ENCODE assay signal across 24 mouse cellular contexts in the genomic region with DNA sequence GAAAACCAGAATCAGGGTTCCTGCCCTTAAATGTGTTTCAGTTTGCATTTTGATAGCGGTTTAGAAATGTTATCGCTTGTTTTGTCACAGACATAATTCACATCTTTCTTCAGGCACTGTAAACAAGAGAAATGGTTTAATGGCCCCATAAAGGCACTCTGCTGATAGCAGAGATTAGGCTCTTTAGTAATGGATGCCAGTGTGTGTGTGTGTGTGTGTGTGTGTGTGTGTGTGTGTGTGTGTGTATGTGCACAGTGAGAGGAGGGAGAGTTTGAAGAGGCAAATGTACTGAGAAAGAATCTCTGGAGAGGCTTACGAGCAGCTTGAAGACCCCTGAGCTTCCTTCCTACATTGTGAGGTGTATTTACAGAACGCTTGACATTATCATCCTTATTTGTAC. TPM values are rescaled to one million over a fixed set of nuclear protein-coding genes. Genes with fewer than 3 reads are reported as not detected.
A peak's percentile ranks its signal among the peaks of the same experiment; 100 is the strongest.
DNase-seq lines count a peak whose midpoint lies in the region; ATAC-seq and TF ChIP-seq lines count a peak whose summit lies in the region.
"Had no signal": no experiment of that assay in that cellular context is flagged by ENCODE, and none has a peak within 500 bp of the region (broad histone marks: within the 10 kb centered on the region; RNA-seq: fewer than 3 reads in every experiment).

No protein-coding gene starts in this region.

- DNase-seq in intestine, embryonic 14.5 days (ENCODE audit: low spot score), result no peak
- peak; percentile 10 for DNase-seq in kidney, postnatal 0 days (ENCODE audit: low spot score)
- DNase-seq in kidney, postnatal 10 days, result no peak
- no peak for DNase-seq in stomach, postnatal 0 days (ENCODE audit: low spot score)
- DNase-seq: adrenal gland, adult 8-10 months; adrenal gland, postnatal 14 days; adrenal gland, postnatal 36 days; B cell, adult 2 months; cerebellum, adult 11-12 months; cerebellum, adult 2 months; cerebellum, adult 9-10 months; cerebellum, postnatal 10 days; cerebellum, postnatal 25 days had no signal

- H3K9ac ChIP-seq in intestine, embryonic 14.5 days (ENCODE audit: low read length), result no peak overlapping the region
- H3K9ac ChIP-seq in intestine, postnatal 0 days (ENCODE audit: low read depth, low read length), result no peak overlapping the region
- no peak overlapping the region for H3K9ac ChIP-seq in kidney, postnatal 0 days (ENCODE audit: low read depth, low read length)
- no peak overlapping the region for H3K9ac ChIP-seq in stomach, embryonic 14.5 days (replicated peaks; ENCODE audit: low read depth, low read length)
- H3K9ac ChIP-seq in stomach, postnatal 0 days (ENCODE audit: low read length), result no peak overlapping the region
- H3K9ac ChIP-seq: embryonic facial prominence, embryonic 12.5 days; forebrain, embryonic 13.5 days; forebrain, embryonic 15.5 days had no signal

- WGBS in intestine, embryonic 14.5 days, result 31% methylated on average over 4 of the region's 4 CpGs
- 32% methylated on average over 4 of the region's 4 CpGs for WGBS in intestine, postnatal 0 days
- 63% methylated on average over 4 of the region's 4 CpGs for WGBS in kidney, postnatal 0 days
- WGBS in stomach, embryonic 14.5 days, result 33% methylated on average over 4 of the region's 4 CpGs
- WGBS in stomach, postnatal 0 days, result 32% methylated on average over 4 of the region's 4 CpGs

- H3K27me3 ChIP-seq in intestine, embryonic 14.5 days (replicated peaks; ENCODE audit: control insufficient read depth, insufficient read depth, low read length), result no peaks in the 10 kb centered on the region
- no peaks in the 10 kb centered on the region for H3K27me3 ChIP-seq in intestine, postnatal 0 days (replicated peaks; ENCODE audit: control insufficient read depth, insufficient read depth, low read length)
- no peaks in the 10 kb centered on the region for H3K27me3 ChIP-seq in kidney, postnatal 0 days (ENCODE audit: insufficient read depth, low read length)
- H3K27me3 ChIP-seq in stomach, embryonic 14.5 days (ENCODE audit: control insufficient read depth, insufficient read depth, low read length), result no peaks in the 10 kb centered on the region
- no peaks in the 10 kb centered on the region for H3K27me3 ChIP-seq in stomach, postnatal 0 days (ENCODE audit: control insufficient read depth, insufficient read depth, low read length)
- H3K27me3 ChIP-seq: CH12.LX; embryonic facial prominence, embryonic 12.5 days; forebrain, embryonic 13.5 days; forebrain, embryonic 15.5 days; Patski had no signal

- peak; percentile 55; the same call in 1 of the 2 replicates for ATAC-seq in intestine, embryonic 14.5 days (replicated peaks; ENCODE audit: low FRiP score, low TSS enrichment, low read depth)
- ATAC-seq in intestine, postnatal 0 days, result no peak
- ATAC-seq in kidney, postnatal 0 days (replicated peaks; ENCODE audit: low FRiP score, low read depth), result no peak
- ATAC-seq in stomach, embryonic 14.5 days (ENCODE audit: insufficient number of reproducible peaks, insufficient read depth, low FRiP score, low read depth), result peak; percentile 78
- no peak for ATAC-seq in stomach, postnatal 0 days (ENCODE audit: low FRiP score, low TSS enrichment)
- ATAC-seq: activated CD4-positive, CD25-positive, alpha-beta regulatory T cell, adult 4 months; CD4-positive, CD25-positive, alpha-beta regulatory T cell, adult 4 months; forebrain, embryonic 13.5 days; forebrain, embryonic 15.5 days; Patski had no signal

- H3K4me1 ChIP-seq in intestine, embryonic 14.5 days (replicated peaks; ENCODE audit: control insufficient read depth, insufficient read depth, low read length), result no peaks in the 10 kb centered on the region
- no peaks in the 10 kb centered on the region for H3K4me1 ChIP-seq in intestine, postnatal 0 days (replicated peaks; ENCODE audit: control insufficient read depth, insufficient read depth, low read length)
- H3K4me1 ChIP-seq in kidney, postnatal 0 days (replicated peaks; ENCODE audit: insufficient read depth, low read length), result no peaks in the 10 kb centered on the region
- no peaks in the 10 kb centered on the region for H3K4me1 ChIP-seq in stomach, embryonic 14.5 days (ENCODE audit: control insufficient read depth, insufficient read depth, low read length)
- no peaks in the 10 kb centered on the region for H3K4me1 ChIP-seq in stomach, postnatal 0 days (replicated peaks; ENCODE audit: control insufficient read depth, insufficient read depth)
- H3K4me1 ChIP-seq: embryonic facial prominence, embryonic 12.5 days had no signal

- H3K36me3 ChIP-seq in intestine, embryonic 14.5 days (ENCODE audit: control insufficient read depth, insufficient read depth, low read length), result no peaks in the 10 kb centered on the region
- H3K36me3 ChIP-seq in intestine, postnatal 0 days (ENCODE audit: control insufficient read depth, insufficient read depth), result no peaks in the 10 kb centered on the region
- no peaks in the 10 kb centered on the region for H3K36me3 ChIP-seq in kidney, postnatal 0 days (ENCODE audit: insufficient read depth, low read length)
- no peaks in the 10 kb centered on the region for H3K36me3 ChIP-seq in stomach, embryonic 14.5 days (ENCODE audit: control insufficient read depth, insufficient read depth, low read length)
- H3K36me3 ChIP-seq in stomach, postnatal 0 days (ENCODE audit: control insufficient read depth, insufficient read depth, low read length), result no peaks in the 10 kb centered on the region
- H3K36me3 ChIP-seq: embryonic facial prominence, embryonic 10.5 days; embryonic facial prominence, embryonic 12.5 days; forebrain, embryonic 15.5 days; G1E had no signal

- H3K9me3 ChIP-seq in intestine, embryonic 14.5 days (ENCODE audit: control insufficient read depth, low read length), result no peaks in the 10 kb centered on the region
- H3K9me3 ChIP-seq in intestine, postnatal 0 days (ENCODE audit: control insufficient read depth), result no peaks in the 10 kb centered on the region
- no peaks in the 10 kb centered on the region for H3K9me3 ChIP-seq in kidney, postnatal 0 days (replicated peaks; ENCODE audit: low read length)
- no peaks in the 10 kb centered on the region for H3K9me3 ChIP-seq in stomach, embryonic 14.5 days (ENCODE audit: control insufficient read depth, low read depth, low read length)
- H3K9me3 ChIP-seq in stomach, postnatal 0 days (ENCODE audit: control insufficient read depth, low read length), result no peaks in the 10 kb centered on the region
- H3K9me3 ChIP-seq: embryonic facial prominence, embryonic 10.5 days; embryonic facial prominence, embryonic 12.5 days; forebrain, embryonic 13.5 days; forebrain, embryonic 15.5 days had no signal

- no peak for TF ChIP-seq CTCF in intestine, postnatal 0 days (IDR thresholded peaks at IDR 0.05; ENCODE audit: low read depth)
- no peak for TF ChIP-seq CTCF in kidney, postnatal 0 days (IDR thresholded peaks at IDR 0.05; ENCODE audit: low read depth)
- no peak for TF ChIP-seq CTCF in stomach, postnatal 0 days (IDR thresholded peaks at IDR 0.05; ENCODE audit: low read depth)

- no peak overlapping the region for H3K4me2 ChIP-seq in intestine, embryonic 14.5 days (ENCODE audit: low read length)
- H3K4me2 ChIP-seq in intestine, postnatal 0 days (replicated peaks; ENCODE audit: low read depth), result no peak overlapping the region
- H3K4me2 ChIP-seq in kidney, postnatal 0 days (ENCODE audit: low read length), result no peak overlapping the region
- H3K4me2 ChIP-seq in stomach, embryonic 14.5 days (replicated peaks; ENCODE audit: low read depth, low read length), result no peak overlapping the region
- H3K4me2 ChIP-seq in stomach, postnatal 0 days (replicated peaks; ENCODE audit: low read depth), result no peak overlapping the region
- H3K4me2 ChIP-seq: embryonic facial prominence, embryonic 12.5 days; forebrain, embryonic 13.5 days; forebrain, embryonic 15.5 days had no signal

- no peak overlapping the region for H3K27ac ChIP-seq in intestine, embryonic 14.5 days (ENCODE audit: low read depth)
- no peak overlapping the region for H3K27ac ChIP-seq in intestine, postnatal 0 days (ENCODE audit: low read depth, low read length)
- no peak overlapping the region for H3K27ac ChIP-seq in kidney, postnatal 0 days
- H3K27ac ChIP-seq in stomach, embryonic 14.5 days (ENCODE audit: low read length), result no peak overlapping the region
- no peak overlapping the region for H3K27ac ChIP-seq in stomach, postnatal 0 days (replicated peaks)
- H3K27ac ChIP-seq: embryonic facial prominence, embryonic 10.5 days; embryonic facial prominence, embryonic 12.5 days; forebrain, embryonic 13.5 days; forebrain, embryonic 15.5 days had no signal

- no peak for TF ChIP-seq EP300 in stomach, postnatal 0 days (optimal IDR thresholded peaks at IDR 0.05)

- no peak overlapping the region for H3K4me3 ChIP-seq in intestine, embryonic 14.5 days (ENCODE audit: low read depth, low read length)
- no peak overlapping the region for H3K4me3 ChIP-seq in intestine, postnatal 0 days (ENCODE audit: low read depth, low read length)
- no peak overlapping the region for H3K4me3 ChIP-seq in kidney, postnatal 0 days (replicated peaks; ENCODE audit: low read depth, low read length)
- no peak overlapping the region for H3K4me3 ChIP-seq in stomach, embryonic 14.5 days (ENCODE audit: low read depth, low read length)
- no peak overlapping the region for H3K4me3 ChIP-seq in stomach, postnatal 0 days (ENCODE audit: low read depth, low read length)
- H3K4me3 ChIP-seq: embryonic facial prominence, embryonic 10.5 days; embryonic facial prominence, embryonic 12.5 days; forebrain, embryonic 13.5 days; forebrain, embryonic 15.5 days had no signal

RNA-seq across cellular contexts. Expression of a gene that starts 41.5 kb away (rescaled TPM):
- 48.1 and 58.1 TPM in 2 replicates for polyA plus RNA-seq in intestine, embryonic 14.5 days (2014; fragmentation: Nextera tagmentation; extraction: Ambion mirVana)
- 18.5 and 18.6 TPM in 2 replicates for polyA plus RNA-seq in intestine, postnatal 0 days (2015; fragmentation: Nextera tagmentation; extraction: Ambion mirVana)
- polyA plus RNA-seq in kidney, postnatal 0 days (2015; fragmentation: Nextera tagmentation; extraction: Ambion mirVana), result 12.8 and 13.5 TPM in 2 replicates
- 60.2 and 61.6 TPM in 2 replicates for polyA plus RNA-seq in stomach, embryonic 14.5 days (2014; fragmentation: Nextera tagmentation; extraction: Ambion mirVana)
- polyA plus RNA-seq in stomach, postnatal 0 days (2015; fragmentation: Nextera tagmentation; extraction: Ambion mirVana), result 20.7 and 20.9 TPM in 2 replicates
- polyA plus RNA-seq: G1E had no signal

Comparison
In these comparisons a context has a peak if more than half of its experiments do, and no peak if none do; other contexts are left out.
1. ATAC-seq: peak in intestine, embryonic 14.5 days (single experiment) and stomach, embryonic 14.5 days (single experiment); none in intestine, postnatal 0 days (single experiment), kidney, postnatal 0 days (single experiment) and stomach, postnatal 0 days (single experiment).